Mouse (Mus musculus): Measurements from ENCODE around the gene Ormdl3.

The Ormdl3 gene

DNA sequence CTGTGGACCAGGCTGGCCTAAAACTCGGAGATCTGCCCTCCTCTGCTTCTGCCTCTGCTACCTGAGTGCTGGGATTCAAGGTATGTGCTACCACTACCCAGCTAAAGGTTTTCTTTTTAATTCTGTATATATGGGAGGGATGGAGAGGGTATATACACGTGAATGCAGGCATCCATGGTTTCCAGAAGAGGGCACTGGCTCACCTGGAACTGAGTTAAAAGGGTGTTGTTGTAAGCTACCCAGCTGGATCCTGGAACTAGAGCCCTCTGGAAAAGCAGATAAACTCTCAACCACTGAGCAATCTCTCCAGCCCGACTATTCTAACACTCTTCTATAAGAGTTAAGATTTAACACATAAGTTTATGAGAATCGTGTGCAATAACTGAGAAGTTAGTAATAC lies 37.8 kb downstream of the Ormdl3 start:
- no peak for DNase-seq

DNA sequence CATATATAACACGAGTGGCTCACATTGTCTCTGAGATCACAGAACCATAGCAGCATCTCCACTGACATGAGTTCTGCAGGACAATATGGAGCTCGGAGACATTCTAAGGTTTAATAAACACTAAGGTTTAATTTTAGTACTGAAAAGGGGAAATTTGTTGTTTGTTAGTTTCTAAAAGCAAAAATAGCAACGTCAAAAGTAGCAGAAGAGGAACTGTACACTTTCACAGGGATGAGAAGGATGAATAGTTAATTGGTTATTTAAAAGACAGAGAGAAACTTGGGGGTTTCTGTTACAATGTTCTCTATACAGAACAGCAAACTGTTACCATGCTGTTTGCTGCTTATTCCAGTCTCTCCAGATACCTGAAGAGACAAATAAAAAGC lies 39.9 kb downstream of the Ormdl3 start:
- DNase-seq: no peak

DNA sequence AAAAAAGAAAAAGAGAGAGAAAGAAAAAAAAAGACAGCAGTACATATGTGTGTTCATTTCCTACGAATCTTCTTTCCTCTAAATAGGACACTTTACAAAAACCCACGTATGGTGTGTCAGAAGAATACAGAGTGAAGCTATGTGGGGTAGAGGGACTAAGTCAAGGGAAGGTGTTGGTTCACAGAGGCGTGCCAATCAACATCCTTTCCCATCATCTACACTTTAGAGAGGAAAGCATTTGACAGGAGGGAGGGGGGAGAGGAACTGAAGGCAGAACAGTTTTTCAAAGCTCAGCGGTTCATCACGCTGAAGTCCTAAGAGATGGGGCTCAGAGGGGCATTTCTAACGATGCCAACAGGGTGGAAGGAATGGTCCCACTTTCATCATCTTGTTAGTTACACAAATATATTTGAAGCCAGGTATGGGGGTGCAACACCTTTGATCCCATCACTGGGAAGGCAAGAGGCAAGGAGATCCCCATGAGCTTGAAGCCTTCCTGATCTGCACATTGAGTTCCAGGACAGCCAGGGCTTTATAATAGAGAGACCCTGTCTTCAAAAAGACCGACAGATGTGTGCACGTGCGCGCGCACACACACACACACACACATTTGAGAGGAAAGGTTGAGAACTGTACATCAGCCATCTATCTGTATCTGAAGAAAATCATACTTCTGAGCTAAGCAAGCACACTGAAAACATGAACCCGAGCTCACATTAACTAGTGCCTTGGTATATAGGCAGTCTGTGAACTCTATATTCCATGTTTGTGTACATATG lies 40.5 kb downstream of the Ormdl3 start:
- no peak for DNase-seq

DNA sequence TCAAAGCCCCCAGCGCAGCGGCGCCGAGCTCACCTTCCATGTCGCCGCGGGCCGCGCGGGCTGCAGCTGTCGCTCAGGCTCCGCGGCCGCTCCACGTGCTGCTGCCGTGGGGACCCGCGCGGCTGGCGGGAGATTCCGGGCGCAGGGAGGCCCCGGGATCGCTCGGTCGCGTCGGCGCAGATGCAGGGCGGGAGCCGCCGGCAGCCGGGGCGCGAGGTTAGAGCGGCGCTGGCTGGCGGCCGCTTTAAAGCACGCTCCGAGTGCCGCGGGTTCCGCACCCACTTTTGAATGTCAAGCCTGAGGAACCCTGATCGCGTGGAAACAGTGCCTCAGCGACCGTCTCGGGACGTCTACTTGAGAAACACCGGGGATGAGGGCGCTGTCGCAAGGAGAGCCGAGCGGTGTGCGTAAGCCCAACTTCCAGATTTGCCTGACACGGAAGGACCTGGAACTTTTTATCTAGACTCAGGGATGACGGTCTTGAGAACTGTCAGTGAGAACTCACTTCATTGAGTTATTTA lies 41.4 kb downstream of the Ormdl3 start, which contains the start of gene Ikzf3:
Gene Ikzf3 (minus strand): TSS at position 321 of the 521 bp plus-strand sequence.
- peak; percentile 24 for DNase-seq

DNA sequence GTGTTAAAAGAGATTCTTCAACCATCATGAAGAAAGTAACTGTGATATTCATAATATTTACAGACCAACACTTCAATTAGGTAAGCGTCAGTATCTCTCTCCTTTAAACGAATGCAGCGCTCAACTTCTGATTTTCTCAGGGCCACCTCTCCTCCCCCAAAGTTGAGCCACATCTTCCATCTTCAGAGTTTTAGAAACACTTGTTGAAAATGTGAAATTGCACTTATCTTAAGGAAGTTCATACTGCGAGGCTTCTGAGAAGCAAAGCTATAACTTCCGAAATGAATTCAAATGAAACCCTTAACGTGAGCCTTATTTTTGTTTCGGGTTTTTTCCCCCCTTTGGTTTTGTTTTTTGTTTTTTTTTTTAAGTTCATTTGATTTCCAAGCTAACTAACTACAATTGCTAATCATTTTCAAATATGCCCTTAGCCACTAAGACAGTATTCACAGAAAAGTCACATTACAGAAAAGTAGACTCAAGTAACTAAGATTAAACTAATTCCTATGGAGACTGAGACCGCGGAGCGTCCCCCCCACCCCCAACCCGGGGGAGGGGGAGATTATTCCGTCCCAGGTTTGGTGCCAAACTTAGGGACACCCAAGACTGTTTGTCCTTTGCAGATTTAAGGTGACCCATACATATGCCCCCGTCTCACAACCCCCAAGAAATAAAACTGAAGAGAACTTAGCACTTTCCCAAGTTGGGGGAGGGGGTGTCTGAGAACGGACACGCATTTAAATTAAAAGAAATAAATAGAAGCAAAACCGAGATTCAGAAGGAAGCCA lies 42.1 kb downstream of the Ormdl3 start:
- DNase-seq: no peak

DNA sequence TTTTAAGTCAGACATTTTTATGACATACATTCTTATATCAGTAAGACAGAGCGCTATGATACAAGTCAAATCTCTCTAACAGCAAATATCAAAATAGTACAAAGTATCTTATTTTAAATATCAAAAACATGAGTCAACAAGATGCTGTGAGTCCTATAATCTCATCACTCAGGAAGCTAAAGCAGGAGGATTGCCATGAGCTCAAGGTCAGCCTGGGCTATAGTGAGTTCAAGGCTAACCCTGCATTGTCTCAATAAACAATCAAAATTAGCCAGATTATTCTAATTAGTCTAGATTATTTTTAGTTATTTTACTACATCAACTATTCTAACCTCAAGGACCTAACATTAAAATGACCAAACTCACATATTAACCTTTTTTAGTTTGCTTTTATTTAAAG lies 43.8 kb downstream of the Ormdl3 start:
- DNase-seq: no peak

DNA sequence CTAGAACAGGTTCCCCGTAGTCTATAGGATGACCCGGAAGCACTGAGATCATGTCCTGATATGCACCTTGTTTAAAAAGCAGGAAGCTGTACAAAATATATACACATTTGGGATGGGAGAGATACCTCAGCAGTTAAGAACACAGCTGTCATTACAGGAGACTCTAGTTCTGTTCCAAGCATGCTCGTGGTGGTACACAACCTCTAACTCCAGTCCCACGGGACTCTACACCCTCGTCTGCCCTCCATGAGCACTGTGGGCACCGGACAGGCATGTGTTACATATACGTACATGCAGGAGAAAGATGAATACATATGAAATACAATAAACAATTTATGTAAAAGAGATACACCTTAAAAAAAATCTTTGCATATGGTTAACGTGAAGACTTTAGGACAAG lies 44.6 kb downstream of the Ormdl3 start:
- no peak for DNase-seq

DNA sequence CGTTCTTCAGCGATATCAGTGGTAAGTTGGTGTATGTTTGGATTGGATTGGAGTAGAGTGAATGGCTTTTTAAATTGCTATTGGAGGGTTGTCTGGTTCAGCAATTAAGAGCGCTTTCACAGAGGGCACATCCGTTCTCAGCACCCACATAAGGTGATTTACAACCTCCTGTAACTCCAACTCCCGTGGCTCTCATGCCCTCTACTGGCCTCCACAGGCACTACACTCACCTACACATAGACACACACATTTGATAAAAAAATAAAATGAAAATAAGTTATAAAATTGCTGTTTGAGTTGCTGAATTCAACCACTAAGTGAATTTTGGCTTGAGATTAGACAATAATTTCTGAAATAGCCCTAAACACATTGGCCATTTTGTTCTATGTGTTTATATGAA lies 46.8 kb downstream of the Ormdl3 start:
- no peak for DNase-seq

DNA sequence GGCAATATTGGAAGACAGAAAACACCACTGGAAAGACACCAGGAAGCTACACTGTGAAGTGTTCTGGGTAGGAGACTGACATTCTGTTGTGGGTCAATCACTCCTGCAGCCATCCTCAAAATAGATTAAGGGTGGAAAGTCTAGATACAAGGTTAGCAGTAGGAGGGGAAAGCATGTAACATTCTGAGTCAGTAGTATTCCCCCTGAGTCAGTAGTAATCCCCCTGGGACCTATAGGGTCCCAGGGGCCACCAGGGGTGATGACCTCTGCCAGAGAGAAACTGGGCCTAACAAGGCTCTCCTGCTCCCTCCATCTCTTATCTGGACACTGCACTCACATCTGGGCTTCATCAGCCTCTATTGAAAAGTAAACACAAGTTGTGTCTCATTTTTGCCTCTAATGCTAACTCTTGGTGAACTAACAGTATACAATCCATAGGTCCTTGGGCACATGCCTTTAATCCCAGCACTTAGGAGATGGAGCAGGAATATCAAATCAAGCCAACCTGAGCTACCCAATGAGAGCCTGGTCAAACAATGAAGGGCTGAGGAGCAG lies 49.6 kb downstream of the Ormdl3 start:
- DNase-seq: no peak
